Mouse (Mus musculus) urinary bladder, adult 2 months (tissue): ENCODE measurements around the gene Tmem45b. TPM values are rescaled to one million over a fixed set of nuclear protein-coding genes. Genes with fewer than 3 reads are reported as not detected.
"Not testable (repeated sequence)": the region's sequence is repeated elsewhere in the genome, so short reads cannot be mapped to it uniquely, and the experiment has no call there.

Experiments used
- DNase-seq: peaks from one replicate; pipeline ENCODE4 v3.0.0; 2022; ENCODE audit warnings: low spot score
- polyA plus RNA-seq: library from polyadenylated mRNA; depleted of rRNA; stranded (reverse); fragments of >200 nt; gene quantifications from 2 replicates; pipeline ENCODE4 v1.2.3, GENCODE M21; 2012; rRNA removed

The Tmem45b gene
- 135 and 165 TPM in 2 replicates for polyA plus RNA-seq

DNA sequence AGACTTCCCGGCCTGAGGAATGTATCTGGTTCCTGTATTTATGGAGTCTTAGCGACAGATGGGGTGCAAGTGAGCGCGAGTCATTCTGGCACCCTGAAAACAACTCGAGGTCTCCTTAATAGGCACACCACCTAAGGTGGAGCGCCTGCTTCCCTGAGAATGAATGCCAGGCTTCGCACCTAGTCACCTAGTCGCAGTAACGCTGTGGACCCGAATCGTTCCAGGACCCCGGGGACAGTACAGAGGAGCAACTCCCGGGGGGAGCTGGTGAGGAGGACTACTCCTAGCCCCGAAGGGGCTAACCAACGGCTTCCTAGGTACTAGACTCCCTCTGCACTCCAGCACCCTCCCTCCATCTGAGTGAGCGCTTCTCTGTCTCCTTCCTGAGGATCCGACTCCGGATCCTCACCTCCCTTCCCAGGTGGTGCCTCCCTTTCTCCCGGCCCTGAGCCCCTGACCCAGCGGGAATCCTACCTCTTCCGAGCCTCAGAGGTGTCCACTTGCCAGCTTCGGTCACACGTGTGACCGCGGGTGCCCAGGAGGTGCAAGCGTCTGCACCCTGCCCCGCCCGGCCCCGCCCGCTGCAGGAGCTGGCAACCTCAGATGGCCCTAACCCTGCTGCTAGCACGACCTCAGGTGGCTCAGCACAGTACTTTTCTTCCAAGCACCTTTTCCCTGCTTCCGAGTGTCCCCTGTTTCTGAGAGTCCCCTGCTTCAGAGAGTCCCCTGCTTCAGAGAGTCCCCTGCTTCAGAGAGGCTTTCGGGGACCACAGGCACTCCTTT lies at the start of gene Tmem45b:
TSS of gene Tmem45b (minus strand) at position 771 of the 783 bp plus-strand sequence.
- peak; percentile 32 for DNase-seq

GRCm38 (mm10) chr9:31508189-31508588 lies 43.9 kb upstream of the Tmem45b start:
- DNase-seq: no peak

DNA sequence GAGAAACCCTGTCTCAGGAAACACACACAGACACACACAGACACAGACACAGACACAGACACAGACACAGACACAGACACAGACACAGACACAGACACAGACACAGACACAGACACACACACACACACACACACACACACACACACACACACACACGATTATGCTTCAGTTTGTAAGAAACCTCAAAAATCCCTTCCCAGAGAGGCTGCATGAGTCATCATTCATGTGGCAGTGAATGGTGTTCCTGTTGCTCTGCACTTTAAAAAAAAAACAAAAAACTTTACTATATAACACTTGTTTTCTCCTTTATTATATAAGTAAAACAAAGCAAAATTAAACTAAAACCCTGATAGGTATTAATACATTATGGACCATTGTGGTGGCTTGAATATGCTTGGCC lies 37.0 kb upstream of the Tmem45b start:
- not testable (repeated sequence) for DNase-seq

DNA sequence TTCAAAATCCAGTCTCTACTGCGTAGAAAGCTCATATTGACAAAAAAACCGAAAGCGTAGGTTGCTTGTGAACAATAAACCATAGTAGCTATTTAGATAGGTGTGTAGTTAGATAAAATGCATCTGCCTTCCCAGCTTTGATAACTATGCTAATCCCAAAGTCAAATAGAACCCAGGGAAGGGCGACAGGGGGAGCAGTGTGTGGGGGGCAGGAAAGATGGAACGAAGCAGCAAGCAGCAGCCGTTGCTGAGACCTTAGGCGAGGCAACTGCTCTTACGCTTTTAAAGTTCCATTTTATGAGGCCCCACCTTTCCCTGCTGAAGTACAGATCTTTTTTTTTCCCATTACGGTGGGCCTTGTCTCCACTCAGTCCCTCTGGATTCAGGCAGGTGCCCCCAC lies 1.1 kb downstream of the Tmem45b start:
- DNase-seq: no peak

DNA sequence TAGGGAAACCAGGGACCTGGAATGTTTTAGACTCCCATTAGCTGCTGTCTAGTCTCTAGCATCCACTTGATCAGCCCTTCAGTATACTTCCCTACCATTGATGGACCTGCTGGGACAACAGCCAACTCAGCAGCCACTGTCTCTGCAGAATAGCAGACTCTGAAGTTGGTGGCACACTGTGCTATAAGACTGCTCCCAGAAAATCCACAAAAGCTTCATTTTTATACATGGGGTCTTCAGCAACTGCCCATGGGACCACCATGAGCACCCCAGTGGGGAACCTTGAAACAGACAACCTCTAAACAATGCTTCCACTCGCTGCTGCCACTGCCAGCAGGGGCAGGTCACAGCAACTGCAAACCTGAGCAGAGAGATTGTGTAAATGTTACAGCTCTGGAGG lies 9.9 kb downstream of the Tmem45b start:
- no peak for DNase-seq

- no peak for DNase-seq
These were observed 12.1 kb downstream of the Tmem45b start for GRCm38 (mm10) chr9:31452166-31452565.

GRCm38 (mm10) chr9:31449145-31449772 lies 15.0 kb downstream of the Tmem45b start:
- DNase-seq: no peak

DNA sequence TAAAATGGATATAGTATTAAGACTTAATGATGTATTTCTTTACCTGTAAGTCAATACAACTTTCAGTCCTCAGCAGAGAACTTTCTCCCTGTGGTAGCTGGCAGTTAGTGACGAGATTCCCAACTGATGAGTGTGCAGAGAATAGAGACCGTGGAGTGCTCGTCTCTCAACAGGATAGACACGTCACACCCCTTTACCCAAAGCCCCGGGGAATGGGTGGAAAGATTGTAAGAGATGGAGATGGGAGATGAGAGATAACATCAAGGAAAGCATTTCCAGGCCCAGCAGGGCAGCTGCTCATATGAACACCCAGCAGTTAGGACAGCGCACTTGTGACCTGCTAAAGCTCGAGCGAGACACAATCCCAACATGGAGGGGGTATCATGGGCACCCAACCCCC lies 20.0 kb downstream of the Tmem45b start:
- no peak for DNase-seq

DNA sequence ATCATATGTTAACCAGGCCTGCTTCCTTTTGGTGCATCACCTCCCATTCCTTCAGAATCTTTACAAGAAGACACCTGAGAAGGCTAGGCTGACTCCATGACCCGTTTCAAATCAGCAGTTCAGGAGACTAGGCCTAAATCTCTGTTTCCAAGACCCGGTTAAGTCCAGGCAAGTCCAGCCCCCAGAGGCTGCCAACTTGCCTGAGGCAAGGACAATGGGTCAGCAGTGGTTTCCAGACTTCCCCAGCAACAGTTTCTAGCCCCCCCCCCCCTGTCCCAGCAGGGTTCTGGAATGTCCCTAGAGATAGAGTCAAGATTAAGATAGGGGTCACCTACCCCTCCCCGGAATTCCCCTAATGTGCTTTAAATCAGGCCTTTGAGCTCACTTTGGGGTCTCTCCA lies 22.8 kb downstream of the Tmem45b start:
- DNase-seq: no peak

GRCm38 (mm10) chr9:31440366-31440765 lies 23.9 kb downstream of the Tmem45b start:
- DNase-seq: no peak

- DNase-seq: no peak
These were observed 24.9 kb downstream of the Tmem45b start for GRCm38 (mm10) chr9:31439341-31439740.

DNA sequence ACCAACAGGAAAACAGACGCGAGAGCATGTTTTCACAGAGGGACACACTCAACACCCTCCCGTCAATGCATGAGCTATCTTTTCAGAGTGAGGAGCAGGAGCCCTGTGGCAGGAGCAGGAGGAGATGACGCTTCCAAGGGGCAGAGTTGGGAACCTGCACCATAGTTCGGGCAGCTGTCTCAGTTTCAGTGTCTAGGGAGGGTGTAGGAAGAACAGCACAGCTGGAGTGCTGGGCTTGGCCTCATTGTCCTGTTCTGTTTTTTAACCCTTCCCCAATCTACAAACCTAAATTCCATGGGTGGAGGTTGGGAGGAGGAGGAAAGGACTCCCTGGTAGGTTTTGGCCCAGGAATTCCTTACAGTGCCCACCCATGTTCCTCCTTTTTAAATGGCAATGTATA lies 25.4 kb downstream of the Tmem45b start:
- no peak for DNase-seq

DNA sequence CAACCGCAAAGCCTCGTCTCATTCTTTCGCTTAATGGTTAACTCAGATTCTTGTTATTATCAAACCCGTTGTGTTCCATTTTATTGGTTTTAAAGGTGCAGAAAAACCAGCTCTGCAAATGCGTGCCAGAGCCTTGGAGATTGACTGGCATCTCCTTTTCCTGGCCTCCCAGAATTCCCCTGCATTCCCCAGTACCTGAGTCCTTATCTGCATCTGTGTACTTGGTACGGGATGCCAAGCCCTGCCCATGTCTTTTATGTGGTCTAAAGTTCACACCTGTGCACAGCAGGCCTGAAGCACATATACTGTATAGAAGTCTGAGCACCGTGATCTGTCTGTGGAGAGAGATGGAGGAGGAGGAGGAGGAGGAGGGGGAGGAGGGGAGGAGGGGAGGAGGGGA lies 26.4 kb downstream of the Tmem45b start:
- no peak for DNase-seq

- DNase-seq: no peak
These were observed 28.8 kb downstream of the Tmem45b start for GRCm38 (mm10) chr9:31435415-31435814.

- no peak for DNase-seq
These were observed 30.8 kb downstream of the Tmem45b start for GRCm38 (mm10) chr9:31433431-31433830.

GRCm38 (mm10) chr9:31432336-31432975 lies 31.8 kb downstream of the Tmem45b start:
- DNase-seq: peak; percentile 36

DNA sequence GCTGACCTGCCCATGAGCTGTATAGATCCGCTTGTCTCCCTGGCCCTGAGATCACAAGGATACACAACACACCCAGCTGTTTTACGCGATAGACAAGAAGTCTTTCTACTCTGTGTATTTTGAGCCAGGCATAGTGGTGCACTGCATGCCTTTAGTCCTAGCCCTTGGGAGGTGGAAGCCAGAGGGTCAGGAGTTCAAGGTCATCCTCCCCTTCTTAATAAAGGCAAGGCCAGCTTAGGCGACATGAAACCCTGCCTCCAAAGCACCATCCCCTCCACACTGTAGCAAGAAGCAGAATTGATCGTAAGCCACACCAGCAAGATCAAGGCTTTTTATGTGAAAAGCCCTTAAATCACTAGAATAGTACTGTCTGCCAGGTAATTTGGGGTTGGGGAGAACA lies 32.5 kb downstream of the Tmem45b start:
- no peak for DNase-seq

- DNase-seq: no peak
These were observed 34.3 kb downstream of the Tmem45b start for GRCm38 (mm10) chr9:31430011-31430410.

DNA sequence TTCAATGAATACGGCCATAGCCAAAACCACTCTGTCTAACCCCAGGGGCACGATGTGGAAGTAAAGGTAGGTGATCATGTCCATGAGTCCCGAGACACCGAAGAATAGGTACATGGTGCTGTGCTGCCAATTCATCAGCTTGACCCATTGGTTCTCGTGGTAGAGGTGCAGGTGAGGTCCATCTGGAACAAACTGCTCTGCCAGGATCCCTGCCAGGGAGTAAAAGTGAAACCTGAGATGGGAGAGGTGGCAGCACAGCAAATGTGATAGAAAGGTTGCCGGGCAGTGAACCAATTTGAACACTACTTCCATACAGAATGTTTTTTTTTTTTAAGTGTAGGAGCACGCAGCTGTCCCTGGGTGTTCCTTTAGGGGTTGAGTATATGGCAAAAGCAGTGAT lies 35.3 kb downstream of the Tmem45b start:
- no peak for DNase-seq

DNA sequence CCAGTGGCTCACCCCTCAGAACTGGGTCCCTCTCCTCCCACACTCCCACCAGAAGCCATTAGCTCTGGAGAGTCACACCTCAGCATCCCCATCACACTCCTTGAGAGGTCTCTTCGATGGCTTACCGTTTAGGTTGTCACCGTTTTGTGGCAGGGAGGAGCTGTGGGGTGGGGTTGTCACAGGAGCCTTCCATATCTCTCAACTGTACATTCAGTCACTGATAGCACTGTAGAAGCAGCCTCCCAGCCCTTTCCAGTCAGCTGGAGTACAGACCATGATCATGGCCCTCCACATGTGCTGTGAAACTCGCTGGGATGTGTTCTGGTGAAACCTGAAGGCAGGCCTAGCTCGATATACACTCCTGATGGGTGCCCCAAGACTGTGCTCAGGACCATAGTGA lies 42.1 kb downstream of the Tmem45b start:
- no peak for DNase-seq

- no peak for DNase-seq
These were observed 45.4 kb downstream of the Tmem45b start for GRCm38 (mm10) chr9:31418821-31419220.

DNA sequence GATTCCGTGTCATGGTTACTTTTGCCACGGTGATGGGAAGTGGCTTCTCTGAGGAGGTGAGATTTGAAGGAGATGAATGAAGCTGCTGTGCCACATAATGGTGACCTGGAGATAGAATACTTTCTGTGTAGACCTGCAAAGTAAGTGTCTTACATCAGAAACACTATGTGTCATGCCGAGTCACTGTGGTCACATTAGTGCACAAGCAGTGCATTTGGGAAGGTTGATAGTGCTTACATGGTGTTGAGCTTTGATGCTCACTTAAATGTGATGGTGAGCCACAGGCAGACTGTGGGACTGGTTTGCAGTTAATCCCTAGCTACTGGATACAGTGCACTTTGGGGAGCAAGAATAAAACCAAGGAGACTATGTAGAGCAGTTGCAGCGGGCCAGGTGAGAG lies 52.1 kb downstream of the Tmem45b start:
- DNase-seq: no peak

- no peak for DNase-seq
These were observed 59.0 kb downstream of the Tmem45b start for GRCm38 (mm10) chr9:31405217-31405616.
